Mouse (Mus musculus) kidney, postnatal 0 days (tissue): Measurements from ENCODE around the gene Prmt7. TPM values are rescaled to one million over a fixed set of nuclear protein-coding genes. Genes with fewer than 3 reads are reported as not detected.
A peak's percentile ranks its signal among the peaks of the same experiment; 100 is the strongest.

Source experiments
- ATAC-seq: fragments of 200-750 bp; cut with Nextera tagmentation; replicated peaks from 2 replicates; pipeline ENCODE4 v1.8.0; 2017; ENCODE audit warnings: low read depth, moderate number of reproducible peaks, moderate TSS enrichment, moderate library complexity; ENCODE audit not compliant: low FRiP score
- DNase-seq: peaks from one replicate; pipeline ENCODE4 v3.0.0-alpha.2; 2016; ENCODE audit warnings: low spot score
- H3K27ac ChIP-seq: fragments of 300-500 bp; sonication (generic); 2 replicates; pipeline ENCODE4 v1.5.1; 2014; ENCODE audit warnings: mild to moderate bottlenecking
- H3K27me3 ChIP-seq: fragments of 300-500 bp; sonication (generic); 2 replicates; pipeline ENCODE4 v1.6.1; 2014; ENCODE audit warnings: low read length, mixed read lengths; ENCODE audit not compliant: insufficient read depth
- H3K36me3 ChIP-seq: fragments of 300-500 bp; sonication (generic); 2 replicates; pipeline ENCODE4 v1.6.1; 2014; ENCODE audit warnings: low read length, mixed read lengths; ENCODE audit not compliant: insufficient read depth
- H3K4me1 ChIP-seq: fragments of 300-500 bp; sonication (generic); replicated peaks from 2 replicates; pipeline ENCODE4 v1.6.1; 2014; ENCODE audit warnings: antibody characterized with exemption, low read length, mixed read lengths; ENCODE audit not compliant: insufficient read depth
- H3K4me2 ChIP-seq: fragments of 300-500 bp; sonication (generic); 2 replicates; pipeline ENCODE4 v1.6.1; 2014; ENCODE audit warnings: mild to moderate bottlenecking, low read length, moderate library complexity, mixed read lengths
- H3K4me3 ChIP-seq: fragments of 300-500 bp; sonication (generic); replicated peaks from 2 replicates; pipeline ENCODE4 v1.5.1; 2014; ENCODE audit warnings: low read depth, low read length
- H3K9ac ChIP-seq: fragments of 300-500 bp; sonication (generic); 2 replicates; pipeline ENCODE4 v1.6.1; 2014; ENCODE audit warnings: low read depth, low read length
- H3K9me3 ChIP-seq: fragments of 300-500 bp; sonication (generic); replicated peaks from 2 replicates; pipeline ENCODE4 v1.6.1; 2016; ENCODE audit warnings: low read length, inconsistent platforms, mixed read lengths
- CTCF ChIP-seq: IDR thresholded peaks from 2 replicates; pipeline ENCODE4 v1.5.1; 2016; ENCODE audit warnings: antibody characterized with exemption, low read depth, mild to moderate bottlenecking, moderate library complexity
- WGBS: fragments of 180-500 bp; shearing (Covaris S2); extraction: QIAGEN DNeasy Blood & Tissue Kit; methylation state at CpG from one replicate; pipeline ENCODE4 v1.1.7; 2014; 5-methylcytosine and 5-hydroxymethylcytosine counted together
- polyA plus RNA-seq: library from polyadenylated mRNA; unstranded; fragments of >200 nt; fragmentation: Nextera tagmentation; extraction: Ambion mirVana; gene quantifications from 2 replicates; pipeline ENCODE4 v1.2.1, GENCODE M21; 2015

Prmt7 gene
- polyA plus RNA-seq, 1 experiment from 2014 or later: 30.1 TPM

DNA sequence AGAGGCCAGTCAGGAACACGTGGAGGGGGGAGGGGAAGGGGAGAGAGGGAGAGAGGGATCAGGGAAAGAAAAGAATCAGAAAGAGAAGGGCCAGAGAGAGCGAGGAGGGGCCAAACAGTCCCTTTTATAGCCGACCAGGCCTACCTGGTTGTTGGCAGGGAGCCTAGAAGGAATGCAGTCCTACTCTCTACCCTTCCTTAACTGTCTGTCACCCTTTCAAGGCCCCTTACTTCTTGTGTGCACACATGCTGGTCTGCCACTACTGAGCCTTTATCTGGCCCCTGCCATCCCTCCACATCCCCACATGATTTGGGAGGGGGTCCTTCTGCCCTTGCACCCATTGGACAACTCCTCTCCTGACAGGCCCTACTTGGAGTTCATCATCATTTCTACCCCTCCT lies 78.0 kb downstream of the Prmt7 start:
- WGBS: 32% methylated on average over 2 of the region's 3 CpGs
- no peak overlapping the region for H3K4me2 ChIP-seq
- no peak for DNase-seq
- no peak for ATAC-seq
- no peak overlapping the region for H3K4me3 ChIP-seq
- no peaks in the 10 kb centered on the region for H3K9me3 ChIP-seq
- no peaks in the 10 kb centered on the region for H3K27me3 ChIP-seq
- no peak overlapping the region for H3K9ac ChIP-seq
- no peaks in the 10 kb centered on the region for H3K36me3 ChIP-seq
- no peak for TF ChIP-seq CTCF
- H3K27ac ChIP-seq: no peak overlapping the region
- no peaks in the 10 kb centered on the region for H3K4me1 ChIP-seq

- no peak for DNase-seq
Measured at GRCm38 (mm10) chr8:106289464-106289863, 78.7 kb downstream of the Prmt7 start.

GRCm38 (mm10) chr8:106292484-106293396 lies 82.0 kb downstream of the Prmt7 start:
- Histone ChIP-seq H3K4me2 (no peak overlapping the region), H3K36me3 (no peaks in the 10 kb centered on the region), H3K9me3 (no peaks in the 10 kb centered on the region), H3K4me3 (no peak overlapping the region), H3K27ac (no peak overlapping the region), H3K27me3 (no peaks in the 10 kb centered on the region), H3K9ac (no peak overlapping the region), H3K4me1 (no peaks in the 10 kb centered on the region)
- no peak for TF ChIP-seq CTCF
- DNase-seq: no peak
- 66% methylated on average over 20 of the region's 20 CpGs for WGBS
- ATAC-seq: no peak

More at GRCm38 (mm10) chr8:106289464-106289863, 78.7 kb downstream of the Prmt7 start:
- Histone ChIP-seq H3K4me1 (no peaks in the 10 kb centered on the region), H3K9ac (no peak overlapping the region), H3K4me3 (no peak overlapping the region), H3K36me3 (no peaks in the 10 kb centered on the region), H3K4me2 (no peak overlapping the region), H3K27me3 (no peaks in the 10 kb centered on the region), H3K27ac (no peak overlapping the region), H3K9me3 (no peaks in the 10 kb centered on the region)
- TF ChIP-seq CTCF: no peak
- WGBS: 55% methylated on average over 7 of the region's 7 CpGs
- no peak for ATAC-seq

- H3K9me3 ChIP-seq: no peaks in the 10 kb centered on the region
- no peak overlapping the region for H3K27ac ChIP-seq
- H3K9ac ChIP-seq: no peak overlapping the region
- DNase-seq: peak; percentile 40
- 49% methylated on average over 5 of the region's 5 CpGs for WGBS
- H3K4me1 ChIP-seq: no peaks in the 10 kb centered on the region
- no peak for TF ChIP-seq CTCF
- H3K27me3 ChIP-seq: no peaks in the 10 kb centered on the region
- H3K4me2 ChIP-seq: no peak overlapping the region
- ATAC-seq: no peak
- H3K4me3 ChIP-seq: no peak overlapping the region
- no peaks in the 10 kb centered on the region for H3K36me3 ChIP-seq
Measured at GRCm38 (mm10) chr8:106298261-106298660, 87.5 kb downstream of the Prmt7 start.

- Histone ChIP-seq H3K4me1 (no peaks in the 10 kb centered on the region), H3K9me3 (no peaks in the 10 kb centered on the region), H3K4me2 (no peak overlapping the region), H3K9ac (no peak overlapping the region), H3K4me3 (no peak overlapping the region), H3K27ac (no peak overlapping the region), H3K27me3 (no peaks in the 10 kb centered on the region), H3K36me3 (no peaks in the 10 kb centered on the region)
- WGBS: 55% methylated on average over 1 of the region's 1 CpGs
- ATAC-seq (no peak), DNase-seq (no peak)
- no peak for TF ChIP-seq CTCF
Measured at GRCm38 (mm10) chr8:106298846-106299245, 88.1 kb downstream of the Prmt7 start.

- TF ChIP-seq CTCF: no peak
- WGBS: 79% methylated on average over 3 of the region's 3 CpGs
- H3K4me3 ChIP-seq: no peak overlapping the region
Measured at GRCm38 (mm10) chr8:106299686-106300085, 89.0 kb downstream of the Prmt7 start.

More at GRCm38 (mm10) chr8:106299686-106300085, 89.0 kb downstream of the Prmt7 start:
- Histone ChIP-seq H3K4me2 (no peak overlapping the region), H3K27ac (no peak overlapping the region), H3K9ac (no peak overlapping the region), H3K4me1 (no peaks in the 10 kb centered on the region), H3K27me3 (no peaks in the 10 kb centered on the region), H3K9me3 (no peaks in the 10 kb centered on the region), H3K36me3 (no peaks in the 10 kb centered on the region)
- ATAC-seq: no peak
- no peak for DNase-seq
